ENCODE assay signal across 12 mouse cellular contexts in genomic region chr16:13190471-13190870, GRCm38 (mm10).
DNase-seq lines count a peak whose midpoint lies in the region; ATAC-seq and TF ChIP-seq lines count a peak whose summit lies in the region.
"Had no signal": no experiment of that assay in that cellular context is flagged by ENCODE, and none has a peak within 500 bp of the region (broad histone marks: within the 10 kb centered on the region; RNA-seq: fewer than 3 reads in every experiment).

No protein-coding gene starts in this region.

- H3K36me3 ChIP-seq in heart, postnatal 0 days (replicated peaks; ENCODE audit: control insufficient read depth, insufficient read depth, low read length): no peaks in the 10 kb centered on the region
- no peaks in the 10 kb centered on the region for H3K36me3 ChIP-seq in lung, embryonic 16.5 days (ENCODE audit: control insufficient read depth, insufficient read depth, low read length)
- no peaks in the 10 kb centered on the region for H3K36me3 ChIP-seq in liver, embryonic 12.5 days
- H3K36me3 ChIP-seq in hindbrain, embryonic 14.5 days (replicated peaks; ENCODE audit: control insufficient read depth, insufficient read depth): no peaks in the 10 kb centered on the region
- H3K36me3 ChIP-seq: limb, embryonic 15.5 days had no signal

- no peak overlapping the region for H3K4me3 ChIP-seq in heart, postnatal 0 days (ENCODE audit: low read depth, low read length)
- no peak overlapping the region for H3K4me3 ChIP-seq in lung, embryonic 16.5 days (ENCODE audit: low read length)
- no peak overlapping the region for H3K4me3 ChIP-seq in liver, embryonic 12.5 days
- no peak overlapping the region for H3K4me3 ChIP-seq in hindbrain, embryonic 14.5 days (replicated peaks; ENCODE audit: low read length)
- H3K4me3 ChIP-seq: erythroblast, embryonic 14.5 days; limb, embryonic 15.5 days had no signal

- ATAC-seq in heart, postnatal 0 days (ENCODE audit: insufficient read depth, low read depth): no peak
- no peak for ATAC-seq in lung, embryonic 16.5 days (ENCODE audit: low read depth)
- ATAC-seq in liver, embryonic 12.5 days: no peak
- ATAC-seq in hindbrain, embryonic 14.5 days (ENCODE audit: low FRiP score): no peak
- ATAC-seq: forebrain, postnatal 0 days had no signal

- no peak for TF ChIP-seq CTCF in heart, postnatal 0 days (IDR thresholded peaks at IDR 0.05; ENCODE audit: low read depth)

- no peak overlapping the region for H3K9ac ChIP-seq in heart, postnatal 0 days (replicated peaks; ENCODE audit: low read depth, low read length)
- no peak overlapping the region for H3K9ac ChIP-seq in lung, embryonic 16.5 days (ENCODE audit: low read length)
- no peak overlapping the region for H3K9ac ChIP-seq in liver, embryonic 12.5 days
- no peak overlapping the region for H3K9ac ChIP-seq in hindbrain, embryonic 14.5 days
- H3K9ac ChIP-seq: forebrain, postnatal 0 days; limb, embryonic 15.5 days had no signal

- intact Hi-C loops in heart, postnatal 25 days (cut with DNase I): no loop called here

- peaks cover 54% of the 10 kb centered on the region for H3K4me1 ChIP-seq in heart, postnatal 0 days (ENCODE audit: control insufficient read depth, insufficient read depth)
- H3K4me1 ChIP-seq in lung, embryonic 16.5 days (replicated peaks; ENCODE audit: control insufficient read depth, insufficient read depth, low read length): peaks cover 17% of the 10 kb centered on the region
- H3K4me1 ChIP-seq in liver, embryonic 12.5 days: peaks cover 13% of the 10 kb centered on the region; the same call in 1 of the 2 replicates
- H3K4me1 ChIP-seq in hindbrain, embryonic 14.5 days (replicated peaks; ENCODE audit: control insufficient read depth, insufficient read depth, low read length): no peaks in the 10 kb centered on the region
- H3K4me1 ChIP-seq: limb, embryonic 15.5 days had no signal

- TF ChIP-seq EP300 in heart, postnatal 0 days (IDR thresholded peaks at IDR 0.05; ENCODE audit: low read depth): no peak

- 55% methylated on average over 5 of the region's 5 CpGs for WGBS in heart, postnatal 0 days
- WGBS in lung, embryonic 16.5 days: 9% methylated on average over 5 of the region's 5 CpGs
- 55% methylated on average over 5 of the region's 5 CpGs for WGBS in liver, embryonic 12.5 days (ENCODE audit: insufficient replicate concordance)
- 85% methylated on average over 5 of the region's 5 CpGs for WGBS in hindbrain, embryonic 14.5 days

- no peak overlapping the region for H3K4me2 ChIP-seq in heart, postnatal 0 days (ENCODE audit: low read depth, low read length)
- no peak overlapping the region for H3K4me2 ChIP-seq in lung, embryonic 16.5 days (ENCODE audit: low read depth, low read length)
- no peak overlapping the region for H3K4me2 ChIP-seq in liver, embryonic 12.5 days
- no peak overlapping the region for H3K4me2 ChIP-seq in hindbrain, embryonic 14.5 days (replicated peaks)
- H3K4me2 ChIP-seq: limb, embryonic 15.5 days had no signal

- H3K27ac ChIP-seq in heart, postnatal 0 days (ENCODE audit: low read depth): peak overlapping the region; percentile 88
- H3K27ac ChIP-seq in lung, embryonic 16.5 days (ENCODE audit: low read length): peak overlapping the region; percentile 4; the same call in 1 of the 2 replicates
- peak overlapping the region; percentile 59 for H3K27ac ChIP-seq in liver, embryonic 12.5 days
- no peak overlapping the region for H3K27ac ChIP-seq in hindbrain, embryonic 14.5 days
- H3K27ac ChIP-seq: limb, embryonic 15.5 days had no signal

- DNase-seq in heart, postnatal 0 days (ENCODE audit: low spot score): peak; percentile 24
- DNase-seq in heart, postnatal 25 days (ENCODE audit: low spot score): no peak
- no peak for DNase-seq in lung, adult 18-20 months
- DNase-seq in hindbrain, embryonic 14.5 days (ENCODE audit: low spot score): no peak
- no peak for DNase-seq in retina, embryonic 14.5 days (ENCODE audit: low spot score)
- DNase-seq: cerebellum, postnatal 14 days; forebrain, postnatal 0 days; right cerebral cortex, adult 18-20 months had no signal

- H3K27me3 ChIP-seq in heart, postnatal 0 days (ENCODE audit: control insufficient read depth, insufficient read depth, low read length): no peaks in the 10 kb centered on the region
- no peaks in the 10 kb centered on the region for H3K27me3 ChIP-seq in lung, embryonic 16.5 days (ENCODE audit: control insufficient read depth, insufficient read depth, low read depth, low read length)
- no peaks in the 10 kb centered on the region for H3K27me3 ChIP-seq in liver, embryonic 12.5 days (replicated peaks)
- no peaks in the 10 kb centered on the region for H3K27me3 ChIP-seq in hindbrain, embryonic 14.5 days (ENCODE audit: control insufficient read depth, insufficient read depth, low read length)
- H3K27me3 ChIP-seq: limb, embryonic 15.5 days had no signal

- no peaks in the 10 kb centered on the region for H3K9me3 ChIP-seq in heart, postnatal 0 days (replicated peaks; ENCODE audit: control insufficient read depth, low read length)
- H3K9me3 ChIP-seq in lung, embryonic 16.5 days (ENCODE audit: control insufficient read depth, low read length): no peaks in the 10 kb centered on the region; the same call in 1 of the 2 replicates
- no peaks in the 10 kb centered on the region for H3K9me3 ChIP-seq in liver, embryonic 12.5 days (replicated peaks)
- no peaks in the 10 kb centered on the region for H3K9me3 ChIP-seq in hindbrain, embryonic 14.5 days (ENCODE audit: control insufficient read depth, low read length)
- H3K9me3 ChIP-seq: limb, embryonic 15.5 days had no signal
